Mouse (Mus musculus) liver, postnatal 0 days (tissue): Measurements from ENCODE around the gene Tyro3. TPM values are rescaled to one million over a fixed set of nuclear protein-coding genes. Genes with fewer than 3 reads are reported as not detected.

Experiments used
- ATAC-seq: fragments of 200-750 bp; cut with Nextera tagmentation; 2 replicates; pipeline ENCODE4 v1.8.0; 2017; ENCODE audit warnings: mild to moderate bottlenecking, moderate library complexity
- DNase-seq: peaks from one replicate; pipeline ENCODE4 v3.0.0-alpha.2; 2016
- H3K27ac ChIP-seq: fragments of 300-500 bp; sonication (generic); 2 replicates; pipeline ENCODE4 v1.5.1; 2014; ENCODE audit warnings: antibody characterized with exemption, moderate library complexity, mild to moderate bottlenecking, low read depth
- H3K27me3 ChIP-seq: fragments of 300-500 bp; sonication (generic); 2 replicates; pipeline ENCODE4 v1.6.1; 2014; ENCODE audit warnings: low read length, control low read depth, mixed read lengths; ENCODE audit not compliant: insufficient read depth
- H3K36me3 ChIP-seq: fragments of 300-500 bp; sonication (generic); replicated peaks from 2 replicates; pipeline ENCODE4 v1.6.1; 2014; ENCODE audit warnings: mild to moderate bottlenecking, control low read depth, low read length, moderate library complexity, mixed read lengths; ENCODE audit not compliant: insufficient read depth
- H3K4me1 ChIP-seq: fragments of 300-500 bp; sonication (generic); 2 replicates; pipeline ENCODE4 v1.6.1; 2014; ENCODE audit warnings: antibody characterized with exemption, mild to moderate bottlenecking, control low read depth; ENCODE audit not compliant: insufficient read depth
- H3K4me2 ChIP-seq: fragments of 300-500 bp; sonication (generic); 2 replicates; pipeline ENCODE4 v1.6.1; 2014; ENCODE audit warnings: low read depth, mild to moderate bottlenecking, low read length, moderate library complexity, mixed read lengths
- H3K4me3 ChIP-seq: fragments of 300-500 bp; sonication (generic); 2 replicates; pipeline ENCODE4 v1.5.1; 2014; ENCODE audit warnings: low read depth, low read length
- H3K9ac ChIP-seq: fragments of 300-500 bp; sonication (generic); replicated peaks from 2 replicates; pipeline ENCODE4 v1.6.1; 2014; ENCODE audit warnings: mild to moderate bottlenecking, moderate library complexity
- H3K9me3 ChIP-seq: fragments of 300-500 bp; sonication (generic); 2 replicates; pipeline ENCODE4 v1.6.1; 2016; ENCODE audit warnings: mild to moderate bottlenecking, control low read depth, low read length, mixed read lengths
- CTCF ChIP-seq: sonication (generic); IDR thresholded peaks from 2 replicates; pipeline ENCODE4 v1.5.1; 2016; ENCODE audit warnings: antibody characterized with exemption, low read depth
- EP300 ChIP-seq: IDR thresholded peaks from 2 replicates; pipeline ENCODE4 v1.6.1; 2016; ENCODE audit warnings: antibody characterized with exemption, low read depth, mild to moderate bottlenecking
- WGBS: fragments of 180-500 bp; shearing (Covaris S2); extraction: QIAGEN DNeasy Blood & Tissue Kit; methylation state at CpG from one replicate; pipeline ENCODE4 v1.1.7; 2014; ENCODE audit not compliant: insufficient replicate concordance; 5-methylcytosine and 5-hydroxymethylcytosine counted together
- polyA plus RNA-seq: library from polyadenylated mRNA; unstranded; fragments of >200 nt; fragmentation: Nextera tagmentation; extraction: Ambion mirVana; gene quantifications from 2 replicates; pipeline ENCODE4 v1.2.1, GENCODE M21; 2015

Tyro3 gene
- polyA plus RNA-seq, result 0.26 and 0.30 TPM in 2 replicates

GRCm38 (mm10) chr2:119797279-119797783 lies at the start of gene Tyro3:
Tyro3 (plus strand) TSS chr2:119797733.
- Histone ChIP-seq H3K27me3 (peaks cover 45% of the 10 kb centered on the region), H3K4me3 (no peak within 1 kb of the TSS), H3K4me2 (no peak within 1 kb of the TSS), H3K9ac (no peak within 1 kb of the TSS), H3K36me3 (no peaks in the 10 kb centered on the region), H3K9me3 (no peaks in the 10 kb centered on the region), H3K27ac (no peak within 1 kb of the TSS), H3K4me1 (peaks cover 9% of the 10 kb centered on the region; the same call in 1 of the 2 replicates)
- TF ChIP-seq EP300 (no peak), CTCF (no peak)
- WGBS, result 60% methylated on average over 5 of the region's 5 CpGs
- ATAC-seq (no peak), DNase-seq (no peak)

GRCm38 (mm10) chr2:119749260-119749659 lies 48.3 kb upstream of the Tyro3 start:
- H3K4me1 ChIP-seq, result peaks cover 10% of the 10 kb centered on the region
- no peak for ATAC-seq
- no peak overlapping the region for H3K4me2 ChIP-seq
- H3K4me3 ChIP-seq, result no peak overlapping the region
- TF ChIP-seq CTCF (no peak), EP300 (no peak)
- H3K27me3 ChIP-seq, result peaks cover 9% of the 10 kb centered on the region
- no peak for DNase-seq
- 79% methylated on average over 13 of the region's 13 CpGs for WGBS
- H3K27ac ChIP-seq, result no peak overlapping the region
- H3K9ac ChIP-seq, result no peak overlapping the region
- no peaks in the 10 kb centered on the region for H3K36me3 ChIP-seq
- H3K9me3 ChIP-seq, result no peaks in the 10 kb centered on the region

- Histone ChIP-seq H3K27me3 (peaks cover 41% of the 10 kb centered on the region), H3K9ac (peak overlapping the region; percentile 55; the same call in 1 of the 2 replicates), H3K27ac (no peak overlapping the region), H3K4me2 (peak overlapping the region; percentile 96), H3K9me3 (no peaks in the 10 kb centered on the region), H3K36me3 (no peaks in the 10 kb centered on the region), H3K4me1 (peaks cover 10% of the 10 kb centered on the region), H3K4me3 (peak overlapping the region; percentile 62)
- TF ChIP-seq EP300, result no peak
- no peak for TF ChIP-seq CTCF
- DNase-seq (no peak), ATAC-seq (peak; percentile 21; the same call in 1 of the 2 replicates)
- 7% methylated on average over 19 of the region's 31 CpGs for WGBS
These were observed 39.9 kb upstream of the Tyro3 start for GRCm38 (mm10) chr2:119757601-119758100.

GRCm38 (mm10) chr2:119758101-119758843 lies 39.3 kb upstream of the Tyro3 start:
- no peaks in the 10 kb centered on the region for H3K36me3 ChIP-seq
- WGBS, result 2% methylated on average over 43 of the region's 77 CpGs
- no peak for TF ChIP-seq CTCF
- no peak for TF ChIP-seq EP300
- H3K27ac ChIP-seq, result no peak overlapping the region
- peak overlapping the region; percentile 55 for H3K9ac ChIP-seq
- H3K4me1 ChIP-seq, result peaks cover 10% of the 10 kb centered on the region
- H3K9me3 ChIP-seq, result no peaks in the 10 kb centered on the region
- H3K4me3 ChIP-seq, result peak overlapping the region; percentile 62
- H3K4me2 ChIP-seq, result peak overlapping the region; percentile 96
- H3K27me3 ChIP-seq, result peaks cover 41% of the 10 kb centered on the region
- DNase-seq (peak; percentile 34), ATAC-seq (peak; percentile 48; the same call in 1 of the 2 replicates)

GRCm38 (mm10) chr2:119758844-119759835 lies 38.4 kb upstream of the Tyro3 start:
- peaks cover 10% of the 10 kb centered on the region for H3K4me1 ChIP-seq
- DNase-seq, result peak; percentile 26
- WGBS, result 7% methylated on average over 44 of the region's 44 CpGs
- H3K9me3 ChIP-seq, result no peaks in the 10 kb centered on the region
- ATAC-seq, result no peak
- H3K27me3 ChIP-seq, result peaks cover 41% of the 10 kb centered on the region
- H3K4me3 ChIP-seq, result peak overlapping the region; percentile 62
- H3K27ac ChIP-seq, result no peak overlapping the region
- no peak for TF ChIP-seq EP300
- no peak for TF ChIP-seq CTCF
- H3K4me2 ChIP-seq, result peak overlapping the region; percentile 96
- no peak overlapping the region for H3K9ac ChIP-seq
- peaks cover 1% of the 10 kb centered on the region; the same call in 1 of the 2 replicates for H3K36me3 ChIP-seq
